Mouse (Mus musculus) lung, postnatal 25 days (tissue): ENCODE measurements around the gene Reps1.
"Not testable (repeated sequence)": the region's sequence is repeated elsewhere in the genome, so short reads cannot be mapped to it uniquely, and the experiment has no call there.

Experiments
- DNase-seq: peaks from one replicate; pipeline ENCODE4 v3.0.0; 2022; ENCODE audit warnings: low spot score

The Reps1 gene

DNA sequence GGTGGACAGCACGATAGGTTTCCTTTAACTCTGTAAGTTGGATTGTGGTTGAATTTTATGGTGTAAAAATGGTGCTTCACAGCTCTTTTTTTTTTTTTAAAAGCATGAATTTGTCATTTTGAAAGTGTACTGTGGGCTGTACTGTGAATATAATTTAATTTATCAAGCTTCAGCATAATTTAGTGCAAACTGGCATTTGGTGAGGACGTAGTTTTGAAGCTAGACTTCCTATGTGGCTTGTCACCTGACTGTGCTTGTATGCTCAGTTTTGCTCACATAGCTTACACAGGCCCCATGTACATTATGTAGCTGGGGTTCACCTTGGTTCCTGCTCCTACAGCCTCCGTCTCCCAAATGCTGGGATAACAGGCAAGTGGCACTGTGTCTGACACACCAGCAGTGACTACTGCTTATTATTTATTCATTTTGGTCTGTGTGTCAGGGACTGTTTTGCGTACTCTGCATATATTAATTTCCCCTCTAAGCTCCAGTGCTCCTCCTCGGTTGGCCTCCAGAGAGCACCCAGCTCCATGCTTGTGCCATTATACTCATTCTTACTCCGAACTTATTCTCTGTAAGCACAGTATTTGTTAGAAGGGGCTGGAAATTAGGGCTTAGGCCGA is 9.1 kb downstream of the Reps1 start:
- DNase-seq: no peak

DNA sequence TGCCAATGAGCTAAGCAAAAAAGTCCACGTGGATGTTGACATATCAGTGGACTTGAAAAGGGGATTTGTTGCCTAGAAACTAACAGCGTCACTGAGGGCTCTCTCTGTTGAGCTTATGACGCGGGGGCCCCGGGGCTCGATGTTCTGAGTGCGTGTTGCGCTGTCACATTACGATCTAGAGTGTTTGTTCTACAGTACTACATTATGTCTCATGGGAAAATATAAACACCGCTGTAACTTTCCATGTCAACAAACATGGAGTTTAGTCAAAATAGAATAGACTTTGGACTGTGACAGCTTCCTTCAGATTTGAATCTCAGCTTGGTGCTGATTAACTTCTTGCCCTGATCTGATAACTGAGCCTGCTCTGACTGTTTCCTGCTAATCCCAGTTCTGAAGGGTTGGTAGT is 10.4 kb downstream of the Reps1 start:
- DNase-seq: peak; percentile 51

DNA sequence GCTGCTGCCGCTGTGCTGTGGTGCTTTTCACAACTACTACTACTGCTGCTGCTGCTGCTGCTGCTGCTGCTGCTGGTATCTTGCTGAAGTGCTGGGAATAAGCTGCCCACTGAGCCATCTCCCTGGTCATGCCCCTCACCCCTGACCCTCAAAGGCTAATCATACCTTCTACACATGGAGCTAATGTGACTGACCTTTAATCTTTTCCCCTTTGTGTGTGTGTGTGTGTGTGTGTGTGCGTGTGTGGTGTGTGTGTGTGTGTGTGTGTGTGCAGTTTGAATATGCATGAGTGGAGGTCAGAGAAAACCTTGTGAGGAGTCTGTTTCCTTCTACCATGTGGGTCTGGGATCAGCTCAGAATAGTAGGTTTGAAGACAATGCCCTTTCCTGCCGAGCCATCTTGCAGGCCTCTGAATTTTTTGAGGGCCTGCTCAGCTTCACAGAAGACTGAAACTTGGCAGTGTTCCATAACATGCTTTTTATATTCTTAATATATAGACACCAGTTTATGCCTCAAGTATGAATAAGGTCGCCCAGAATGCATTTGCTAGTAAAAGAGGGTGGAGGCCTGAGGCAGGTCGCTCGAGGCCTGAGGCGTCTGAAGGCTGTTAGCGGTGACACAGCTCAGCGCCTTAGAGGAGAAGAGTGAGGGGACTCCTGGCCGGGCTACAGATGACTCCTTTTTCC is 12.2 kb downstream of the Reps1 start:
- no peak for DNase-seq

DNA sequence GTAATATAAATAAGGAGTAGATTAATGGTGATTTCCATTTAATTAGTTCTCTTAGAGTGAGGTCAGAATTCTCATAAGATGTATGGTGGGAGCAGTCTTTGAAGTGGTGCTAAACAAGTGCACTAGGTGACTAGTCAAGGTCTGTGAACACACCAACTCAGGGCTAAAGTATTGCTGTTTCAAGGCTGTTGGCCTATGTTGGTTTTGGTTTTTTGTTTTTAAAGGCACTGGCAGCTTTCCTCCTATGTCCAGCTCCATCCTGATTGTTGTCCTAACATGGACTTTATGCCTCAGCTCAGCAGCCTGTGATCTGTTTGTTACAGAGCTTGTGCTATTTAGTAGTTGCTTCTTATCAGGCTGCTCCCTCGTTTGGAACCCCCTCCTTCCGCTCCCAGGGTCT is 13.2 kb downstream of the Reps1 start:
- DNase-seq: no peak

DNA sequence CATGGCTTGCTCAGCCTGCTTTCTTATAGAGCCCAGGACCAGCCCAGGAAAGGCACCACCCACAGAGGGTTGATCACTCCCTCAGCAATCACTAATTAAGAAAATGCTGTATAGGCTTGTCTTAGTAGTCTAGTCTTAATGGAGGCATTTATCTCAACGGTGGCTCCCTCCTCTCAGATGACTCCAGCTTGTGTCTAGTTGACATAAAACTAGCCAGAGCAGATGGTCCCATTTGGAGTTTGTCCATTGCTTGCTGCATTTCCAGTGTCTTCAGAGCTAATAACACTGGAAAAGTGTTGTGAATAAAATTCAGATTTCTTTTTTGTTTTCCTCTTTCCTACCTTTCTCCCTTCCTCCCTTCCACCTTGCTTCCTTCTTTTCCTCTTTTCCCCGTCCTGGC is 13.9 kb downstream of the Reps1 start:
- no peak for DNase-seq

DNA sequence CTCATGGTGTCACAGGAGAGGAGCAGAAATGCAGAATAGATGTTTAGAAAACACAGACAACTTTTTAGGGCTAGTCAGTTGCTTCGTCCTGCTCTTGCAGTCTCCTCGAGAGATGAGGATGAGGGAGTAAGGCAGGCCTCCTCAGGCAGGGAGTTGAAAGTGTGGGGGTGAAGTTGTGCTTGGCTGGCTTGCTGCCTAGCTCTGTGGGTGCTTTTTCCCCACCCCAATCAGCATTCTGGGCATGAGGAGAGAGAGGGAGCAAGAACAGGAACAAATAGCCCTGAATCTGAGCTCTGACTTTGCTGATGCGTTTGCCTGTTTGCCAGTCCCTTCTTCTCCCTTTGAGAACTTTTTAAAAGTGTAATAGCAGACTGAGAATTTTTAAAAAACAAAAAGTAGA is 14.5 kb downstream of the Reps1 start:
- no peak for DNase-seq

DNA sequence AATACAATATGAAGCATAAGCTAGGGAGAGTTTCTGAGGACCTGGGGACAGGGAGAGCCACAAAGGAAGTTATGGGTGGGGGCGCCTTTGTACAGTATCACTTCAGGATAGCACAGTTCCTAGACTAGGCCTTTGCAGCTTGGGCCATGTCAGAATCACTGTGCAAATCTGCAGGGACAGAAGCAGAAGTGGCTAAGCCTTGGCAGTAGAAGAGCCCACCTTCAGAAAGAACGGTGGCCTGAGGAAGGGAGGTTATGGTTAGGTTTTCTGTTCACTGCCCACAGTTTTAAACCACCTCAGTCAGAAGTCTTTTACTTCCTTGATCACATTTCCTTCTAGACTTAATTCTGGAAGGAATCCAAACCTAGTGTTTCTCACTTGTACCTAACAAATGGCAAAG is 15.0 kb downstream of the Reps1 start:
- no peak for DNase-seq

DNA sequence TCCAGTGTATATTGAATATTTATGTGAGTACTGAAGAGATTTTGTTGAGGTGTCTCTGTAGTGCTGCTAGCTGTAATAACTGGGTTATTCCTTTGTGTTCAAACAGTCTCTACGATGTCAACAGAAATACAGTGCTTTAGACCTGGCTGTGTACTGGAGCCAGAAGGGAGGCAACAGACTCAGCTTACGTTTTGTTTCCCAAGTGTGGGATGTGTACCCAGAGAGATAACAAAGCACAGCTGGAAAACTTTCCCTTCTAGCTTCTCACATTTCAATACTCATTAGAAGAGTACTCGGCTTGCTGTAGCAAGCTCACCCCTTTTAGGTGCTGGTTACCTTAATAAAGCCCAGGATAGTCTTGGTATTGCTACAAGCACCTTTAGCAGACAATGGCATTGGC is 17.2 kb downstream of the Reps1 start:
- no peak for DNase-seq

DNA sequence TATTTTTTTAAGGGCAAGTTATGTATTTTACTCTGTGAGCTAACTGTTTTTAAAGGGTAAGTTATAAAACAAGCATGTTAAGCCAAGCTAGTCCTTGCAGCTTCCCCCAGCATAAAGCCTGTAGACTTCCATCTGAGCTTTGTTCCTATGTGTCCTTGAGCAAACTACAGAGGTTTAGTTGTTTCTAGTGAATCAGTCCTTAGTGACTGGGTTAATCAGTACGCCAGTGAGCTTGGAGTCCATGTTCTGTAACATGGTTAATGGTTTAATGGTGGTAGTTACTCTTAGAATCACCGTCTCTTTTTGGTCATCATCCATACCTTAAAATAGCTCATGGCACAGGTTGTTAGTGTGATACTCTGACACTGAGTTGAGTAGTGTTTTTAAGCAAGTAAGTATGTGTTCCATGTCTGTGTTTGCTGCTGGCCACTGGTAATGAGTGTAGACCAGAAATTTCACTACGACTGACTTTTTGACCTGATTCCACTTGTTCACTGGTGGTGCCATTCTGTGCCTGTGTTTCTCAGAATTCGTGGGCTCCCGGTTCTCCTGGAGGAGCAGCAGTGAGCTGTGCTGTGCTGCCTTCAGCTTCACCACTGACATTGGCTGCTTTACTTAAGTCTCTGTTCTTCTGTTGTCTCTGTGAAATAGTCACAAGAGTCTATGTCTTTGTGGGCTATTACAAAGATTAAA is 18.9 kb downstream of the Reps1 start:
- no peak for DNase-seq

DNA sequence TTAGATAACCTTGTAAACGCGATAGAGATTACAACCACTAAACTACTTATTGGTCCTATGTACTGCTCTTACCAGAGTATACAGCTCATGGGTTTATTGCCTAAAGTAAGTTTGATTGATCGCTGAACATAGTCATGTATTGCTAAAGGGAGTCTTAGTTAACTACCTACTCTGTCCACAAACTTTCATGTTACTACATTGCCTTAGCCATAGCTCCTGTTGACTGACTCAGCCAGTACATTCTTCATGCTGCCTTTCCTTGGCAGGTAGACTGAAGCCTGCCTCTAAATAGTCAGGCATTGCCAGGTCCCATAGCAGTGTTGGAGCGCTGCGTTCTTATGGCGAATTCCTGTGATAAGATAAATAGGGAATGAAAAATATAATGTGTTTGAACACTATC is 20.2 kb downstream of the Reps1 start:
- DNase-seq: no peak

DNA sequence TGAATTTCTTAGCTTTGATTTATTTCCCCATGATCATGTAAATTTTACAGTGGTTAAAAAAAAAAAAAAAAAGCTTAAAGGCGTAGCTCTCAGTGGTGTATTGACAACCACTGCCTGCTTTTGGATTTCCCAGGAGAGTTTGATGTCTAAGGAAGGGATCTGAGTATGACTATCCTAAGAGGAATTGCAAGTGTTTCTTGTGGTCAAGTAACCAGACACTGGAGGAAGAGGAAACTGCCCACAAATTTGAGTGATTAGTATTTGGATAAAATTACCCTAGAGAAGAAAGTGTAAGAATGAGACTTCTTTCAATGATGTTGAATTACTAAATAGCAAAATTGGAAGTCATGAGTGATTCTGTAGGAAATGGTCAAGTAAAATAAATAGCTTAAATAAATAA is 25.9 kb downstream of the Reps1 start:
- no peak for DNase-seq

DNA sequence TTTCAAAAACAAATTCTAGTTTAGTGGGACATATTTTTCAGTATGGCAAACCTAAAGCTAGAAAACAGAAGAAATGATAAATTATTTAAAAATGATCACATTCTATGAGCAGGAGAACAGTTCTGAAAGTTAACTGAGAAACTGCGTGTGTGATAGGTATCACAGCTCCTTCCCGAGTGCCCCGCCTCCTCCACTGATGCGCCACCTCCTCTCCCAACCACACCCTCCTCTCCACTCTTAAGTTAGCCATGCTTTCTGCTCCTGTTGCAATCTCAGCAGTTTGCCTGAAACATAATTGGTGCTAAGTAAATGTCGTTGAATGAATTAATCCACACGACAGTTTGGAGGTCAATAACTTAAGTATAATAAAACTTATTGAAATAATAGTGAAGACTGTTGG is 27.1 kb downstream of the Reps1 start:
- DNase-seq: no peak

DNA sequence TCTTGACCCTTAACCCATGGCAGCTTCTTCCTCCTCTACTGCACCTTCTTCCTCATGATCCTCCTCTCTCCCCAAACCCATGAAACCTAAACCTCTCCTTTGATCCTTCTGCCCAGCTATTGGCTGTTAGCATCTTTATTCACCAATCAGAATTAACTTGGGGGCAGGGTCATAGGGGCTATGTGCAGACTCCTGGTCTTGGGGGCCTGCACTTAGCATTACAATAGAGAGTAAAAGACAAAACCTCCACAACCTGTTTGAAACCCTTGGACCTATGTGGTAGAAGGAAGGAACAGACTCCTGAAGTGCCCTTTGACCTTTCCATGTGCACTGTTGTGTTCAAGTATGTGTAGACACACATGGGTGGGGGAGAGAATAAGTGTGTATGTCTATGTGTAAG is 35.0 kb downstream of the Reps1 start:
- DNase-seq: no peak

DNA sequence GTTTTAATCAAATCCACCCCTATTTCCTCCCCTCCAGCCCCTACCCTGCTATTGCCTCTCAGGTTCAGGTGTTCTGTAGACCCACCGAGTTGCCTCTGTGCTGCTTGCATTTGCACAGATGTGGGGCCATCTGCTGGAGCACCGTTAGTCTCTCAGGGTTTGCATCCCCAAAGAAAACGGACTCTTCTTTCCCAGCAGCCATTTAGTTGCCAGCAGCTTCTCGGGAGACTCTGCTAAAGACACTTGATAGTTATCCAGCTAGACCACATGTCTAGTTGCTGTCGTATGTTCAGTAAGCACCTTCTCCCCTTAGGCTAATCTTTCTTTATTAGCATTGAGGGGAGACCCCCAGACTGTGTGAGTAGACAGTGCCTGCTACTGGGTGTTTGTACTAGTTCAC is 46.5 kb downstream of the Reps1 start:
- no peak for DNase-seq

DNA sequence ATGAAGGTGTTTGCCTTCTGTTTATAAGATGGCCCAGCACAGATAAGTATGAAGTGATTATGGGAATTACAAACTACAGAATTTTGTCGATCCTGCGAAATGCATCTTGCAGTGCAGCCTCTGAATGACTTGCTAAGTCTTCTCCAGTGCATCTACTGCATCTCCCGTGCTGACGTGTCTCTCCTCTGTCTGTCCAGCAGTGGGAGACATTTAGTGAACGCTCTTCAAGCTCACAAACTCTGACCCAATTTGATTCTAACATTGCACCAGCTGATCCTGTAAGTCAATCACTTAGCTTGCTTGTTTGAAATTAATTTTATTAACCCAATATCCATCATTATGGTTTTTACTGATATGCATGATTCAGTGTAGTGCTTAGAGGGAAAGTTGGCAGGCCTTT is 51.8 kb downstream of the Reps1 start:
- DNase-seq: no peak

DNA sequence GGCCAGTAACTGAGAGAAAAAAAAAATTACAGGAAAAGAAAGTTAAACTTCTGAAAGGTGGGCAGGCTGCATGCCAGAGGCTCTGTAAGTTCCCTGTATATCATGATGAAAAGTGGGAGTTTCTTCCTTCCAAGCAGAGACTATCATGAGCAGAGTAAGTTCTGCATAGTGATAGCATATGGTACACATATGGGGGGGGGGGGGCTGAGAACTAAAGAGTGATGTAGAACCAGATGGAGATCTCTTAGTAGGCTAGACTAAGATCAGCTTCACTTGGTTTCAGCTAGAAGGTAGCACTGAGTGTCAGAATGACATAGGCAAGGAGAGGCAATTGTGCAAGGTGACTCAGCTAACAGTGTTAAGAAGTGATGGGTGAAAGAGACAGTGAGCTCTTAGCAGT is 55.3 kb downstream of the Reps1 start:
- no peak for DNase-seq

DNA sequence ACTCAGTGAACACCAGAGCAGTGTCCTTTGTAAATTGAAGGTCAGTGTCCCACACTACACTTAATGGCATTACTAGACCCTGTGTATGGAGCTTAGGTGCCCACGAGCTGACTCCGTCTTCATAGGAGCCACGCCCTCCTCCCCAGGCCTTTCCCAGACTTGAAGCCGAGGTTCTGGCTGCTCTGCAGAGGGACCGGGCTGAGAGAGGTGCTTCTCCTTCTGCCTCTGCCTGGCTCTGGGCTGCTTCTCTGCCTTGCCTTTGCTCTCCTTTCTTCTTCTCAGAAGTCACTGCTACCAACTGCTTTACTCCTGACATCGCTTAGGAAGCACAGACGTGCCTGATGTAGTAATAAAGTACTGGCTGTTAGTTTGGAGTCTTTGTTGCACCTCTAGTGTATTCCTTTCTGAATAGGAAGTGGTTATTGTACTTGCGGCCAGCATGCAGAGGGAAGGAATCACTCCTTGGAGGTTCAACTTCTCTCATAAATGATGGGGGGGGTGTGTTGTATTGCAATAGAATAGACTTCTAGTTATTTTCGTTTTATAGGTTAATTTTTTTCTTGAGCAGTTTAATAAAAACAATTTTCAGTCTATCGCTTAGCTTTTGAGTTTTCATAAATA is 57.9 kb downstream of the Reps1 start:
- no peak for DNase-seq

DNA sequence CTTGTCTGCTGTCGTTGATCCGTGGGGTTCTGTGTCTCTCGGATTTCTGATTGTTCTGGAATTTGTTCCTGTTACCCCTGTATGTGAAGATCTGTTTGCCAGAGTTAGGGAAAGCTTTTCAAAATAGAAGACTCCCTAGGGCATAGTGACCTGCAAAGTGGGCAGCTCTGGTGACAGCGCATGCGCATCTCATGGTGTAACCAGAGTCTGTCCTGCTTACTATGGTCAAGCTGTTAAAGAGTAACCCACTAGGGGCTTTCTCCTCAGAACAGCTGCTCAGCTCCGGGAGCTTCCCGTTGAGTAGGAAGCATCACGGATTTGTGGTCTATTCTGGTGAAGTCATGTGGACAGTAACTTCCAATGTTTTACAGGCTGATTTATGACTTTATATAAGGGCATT is 62.7 kb downstream of the Reps1 start:
- no peak for DNase-seq

DNA sequence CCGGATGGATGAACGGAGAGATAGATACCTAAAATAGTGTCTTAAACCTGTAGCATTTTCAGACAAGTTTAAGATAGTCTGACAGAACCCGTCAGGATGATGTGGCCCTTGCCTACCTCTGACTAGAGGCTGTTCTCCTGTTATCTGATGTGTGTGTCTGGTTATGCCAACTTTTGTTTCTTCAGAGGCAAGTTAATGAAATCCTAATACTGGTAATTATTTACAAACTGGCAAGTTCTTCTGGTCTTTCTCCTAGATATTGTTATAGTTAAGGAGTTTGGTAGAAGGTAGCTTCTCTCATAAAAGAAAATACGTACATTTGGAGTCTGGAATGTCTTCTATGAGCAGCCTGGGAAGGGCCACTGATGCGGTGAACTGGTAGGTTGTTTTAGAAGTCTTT is 74.6 kb downstream of the Reps1 start:
- no peak for DNase-seq

DNA sequence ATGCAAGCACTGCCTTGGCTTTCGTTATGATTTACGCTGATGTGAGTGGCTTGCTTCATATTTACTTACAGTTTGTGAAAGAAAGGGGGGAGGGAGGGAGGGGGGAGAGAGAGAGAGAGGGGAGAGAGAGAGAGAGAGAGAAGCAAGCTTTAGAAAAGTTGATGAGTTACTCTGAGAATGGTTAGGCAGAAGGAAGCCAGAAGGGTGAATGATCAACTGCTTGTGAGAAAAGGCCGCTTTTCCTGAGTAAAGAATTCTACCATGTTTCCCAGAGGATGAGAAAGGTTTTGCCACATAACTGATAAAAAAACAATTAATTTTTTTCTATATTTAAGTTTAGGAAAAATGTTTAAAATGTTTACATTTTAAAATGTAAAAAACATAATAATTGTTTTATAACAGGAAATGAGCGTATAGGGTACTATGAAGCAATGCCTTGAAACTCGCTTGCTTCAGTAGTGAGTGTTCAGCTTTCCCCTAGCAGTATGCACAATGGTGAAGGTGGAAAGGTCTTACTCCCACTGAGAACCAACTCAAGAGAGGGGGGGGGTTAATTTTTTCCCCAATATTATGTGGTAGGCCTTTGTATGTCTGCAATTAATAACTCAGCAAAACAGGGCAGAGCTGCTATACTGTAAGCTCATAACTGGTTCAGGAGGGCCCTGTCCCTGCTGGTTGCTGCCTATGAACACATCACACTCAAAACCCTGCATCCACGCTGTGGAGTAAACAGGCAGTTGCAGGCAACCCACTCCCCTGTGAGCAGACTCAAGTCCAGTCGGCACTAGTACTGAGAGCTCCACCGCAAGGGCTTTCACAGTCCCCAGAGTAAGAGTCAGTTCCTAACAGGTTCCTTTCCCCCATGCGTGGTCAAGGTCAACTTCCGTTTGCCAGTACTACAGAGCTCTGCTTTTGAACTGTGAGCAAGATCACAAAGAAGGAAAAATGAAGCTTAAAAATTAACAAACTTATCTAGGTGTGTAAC is 76.3 kb downstream of the Reps1 start:
- DNase-seq: no peak

DNA sequence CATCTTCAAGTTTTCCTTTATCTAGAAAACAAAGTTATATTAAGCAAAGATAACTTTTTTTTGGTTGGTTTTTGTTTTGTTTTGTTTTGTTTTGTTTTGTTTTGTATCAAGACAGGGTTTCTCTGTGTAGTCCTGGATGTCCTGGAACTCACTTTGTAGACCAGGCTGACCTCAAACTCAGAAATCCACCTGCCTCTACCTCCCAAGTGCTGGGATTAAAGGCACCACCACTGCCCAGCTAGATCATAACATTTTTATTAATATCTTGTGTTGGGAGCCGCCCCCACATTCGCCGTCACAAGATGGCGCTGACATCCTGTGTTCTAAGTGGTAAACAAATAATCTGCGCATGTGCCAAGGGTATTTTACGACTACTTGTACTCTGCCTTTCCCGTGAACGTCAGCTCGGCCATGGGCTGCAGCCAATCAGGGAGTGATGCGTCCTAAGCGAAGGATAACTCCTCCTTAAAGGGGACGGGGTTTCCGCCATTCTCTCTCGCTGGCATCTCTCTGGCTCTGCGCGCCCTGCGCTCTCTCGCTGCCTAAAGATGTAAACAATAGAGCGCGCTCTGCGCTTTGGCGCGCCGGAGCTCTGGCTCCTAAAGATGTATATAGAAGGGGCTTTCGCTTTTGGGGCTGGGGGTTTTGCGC is 83.3 kb downstream of the Reps1 start:
- not testable (repeated sequence) for DNase-seq
